Mouse (Mus musculus) cerebellum, adult 2 months (tissue): ENCODE measurements around the gene Lysmd1. TPM values are rescaled to one million over a fixed set of nuclear protein-coding genes. Genes with fewer than 3 reads are reported as not detected.
"Not testable (repeated sequence)": the region's sequence is repeated elsewhere in the genome, so short reads cannot be mapped to it uniquely, and the experiment has no call there.

Source experiments
- DNase-seq, 2 experiments: peaks; one replicate each; pipeline ENCODE4 v3.0.0; 2021
- H3K27ac ChIP-seq: fragments of 200-500 bp; 2 replicates; pipeline ENCODE4 v1.5.1; 2012; ENCODE audit warnings: low read length, control low read depth, inconsistent platforms; ENCODE audit not compliant: insufficient read depth
- H3K27me3 ChIP-seq: fragments of 200-500 bp; 2 replicates; pipeline ENCODE4 v1.6.1; 2012; ENCODE audit warnings: inconsistent platforms, mild to moderate bottlenecking, low read length, moderate library complexity; ENCODE audit not compliant: control insufficient read depth, insufficient read depth
- H3K4me1 ChIP-seq: fragments of 200-500 bp; 2 replicates; pipeline ENCODE4 v1.6.1; 2011; ENCODE audit warnings: low read length; ENCODE audit not compliant: control insufficient read depth, insufficient read depth
- H3K4me3 ChIP-seq: fragments of 200-500 bp; replicated peaks from 2 replicates; pipeline ENCODE3; 2011; ENCODE audit warnings: mild to moderate bottlenecking, low read depth, low read length, control low read depth; ENCODE audit not compliant: insufficient read depth
- CTCF ChIP-seq: fragments of 200-500 bp; IDR thresholded peaks from 2 replicates; pipeline ENCODE4 v1.5.1; 2011; ENCODE audit warnings: low read depth, mild to moderate bottlenecking, control low read depth, low read length, moderate library complexity, borderline replicate concordance; ENCODE audit not compliant: insufficient read depth
- POLR2A ChIP-seq: fragments of 200-500 bp; IDR thresholded peaks from 2 replicates; pipeline ENCODE4 v1.6.1; 2011; ENCODE audit warnings: low read length, control low read depth, borderline replicate concordance; ENCODE audit not compliant: insufficient read depth
- WGBS: fragments of 180-500 bp; shearing (Covaris S2); methylation state at CpG from one replicate; pipeline ENCODE4 v1.1.7; 2018; 5-methylcytosine and 5-hydroxymethylcytosine counted together
- polyA plus RNA-seq: library from polyadenylated mRNA; depleted of rRNA; stranded (reverse); fragments of >200 nt; gene quantifications from 2 replicates; pipeline ENCODE4 v1.2.3, GENCODE M21; 2012

Gene Lysmd1
- polyA plus RNA-seq, 1 experiment: 34.9 TPM

DNA sequence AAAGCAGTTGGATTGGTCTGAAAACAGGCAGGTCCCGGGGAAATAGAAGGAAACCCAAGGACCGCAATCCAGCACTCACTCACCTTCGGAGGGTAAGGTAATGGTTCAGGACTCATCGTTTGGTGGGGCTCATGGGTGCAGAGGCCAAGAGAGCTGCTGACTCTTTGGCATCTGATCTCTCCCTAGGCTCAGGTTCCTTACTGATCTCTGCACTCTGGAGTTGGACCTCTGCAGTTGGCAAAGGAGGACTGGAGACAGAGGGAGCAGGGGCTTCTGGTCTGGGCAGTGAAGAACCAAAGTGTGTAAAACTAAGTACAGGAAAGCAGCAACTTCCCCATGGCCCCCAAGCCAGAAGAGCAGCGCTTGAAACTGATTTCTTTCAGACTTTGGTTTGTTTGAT, 3.8 kb upstream of the Lysmd1 start:
- 89% methylated on average over 5 of the region's 5 CpGs for WGBS
- TF ChIP-seq CTCF (no peak), POLR2A (no peak)
- H3K27me3 ChIP-seq: no peaks in the 10 kb centered on the region
- H3K4me1 ChIP-seq: peaks cover 21% of the 10 kb centered on the region
- no peak overlapping the region for H3K4me3 ChIP-seq
- no peak overlapping the region for H3K27ac ChIP-seq
- DNase-seq: no peak

- H3K4me1 ChIP-seq: peaks cover 23% of the 10 kb centered on the region
- H3K27me3 ChIP-seq, DNase-seq, H3K27ac ChIP-seq, H3K4me3 ChIP-seq: not testable (repeated sequence)
- 82% methylated on average over 2 of the region's 2 CpGs for WGBS
Observed at GRCm38 (mm10) chr3:95132389-95132788, 1.5 kb upstream of the Lysmd1 start.

GRCm38 (mm10) chr3:95133176-95133575, 712 bp upstream of the Lysmd1 start:
- Histone ChIP-seq H3K4me1 (peaks cover 21% of the 10 kb centered on the region), H3K4me3 (peak overlapping the region; percentile 76), H3K27ac (peak overlapping the region; percentile 12; the same call in 1 of the 2 replicates), H3K27me3 (no peaks in the 10 kb centered on the region)
- TF ChIP-seq POLR2A (no peak), CTCF (no peak)
- DNase-seq: peak in 1 of 2 experiments; percentile 20
- WGBS: 54% methylated on average over 11 of the region's 11 CpGs

GRCm38 (mm10) chr3:95134133-95134532, 245 bp downstream of the Lysmd1 start:
- DNase-seq, H3K4me3 ChIP-seq, H3K27me3 ChIP-seq, H3K27ac ChIP-seq: not testable (repeated sequence)
- WGBS: no CpG with 5 or more reads among the region's 12 CpGs
- H3K4me1 ChIP-seq: peaks cover 11% of the 10 kb centered on the region

- peaks cover 3% of the 10 kb centered on the region; the same call in 1 of the 2 replicates for H3K4me1 ChIP-seq
- peak overlapping the region; percentile 46 for H3K4me3 ChIP-seq
- no peak for TF ChIP-seq CTCF
- TF ChIP-seq POLR2A: no peak
- peak; percentile 39 to 49 for DNase-seq
- H3K27ac ChIP-seq: no peak overlapping the region
- H3K27me3 ChIP-seq: no peaks in the 10 kb centered on the region
- WGBS: 18% methylated on average over 6 of the region's 6 CpGs
Observed at GRCm38 (mm10) chr3:95135023-95135422, 1.1 kb downstream of the Lysmd1 start.

DNA sequence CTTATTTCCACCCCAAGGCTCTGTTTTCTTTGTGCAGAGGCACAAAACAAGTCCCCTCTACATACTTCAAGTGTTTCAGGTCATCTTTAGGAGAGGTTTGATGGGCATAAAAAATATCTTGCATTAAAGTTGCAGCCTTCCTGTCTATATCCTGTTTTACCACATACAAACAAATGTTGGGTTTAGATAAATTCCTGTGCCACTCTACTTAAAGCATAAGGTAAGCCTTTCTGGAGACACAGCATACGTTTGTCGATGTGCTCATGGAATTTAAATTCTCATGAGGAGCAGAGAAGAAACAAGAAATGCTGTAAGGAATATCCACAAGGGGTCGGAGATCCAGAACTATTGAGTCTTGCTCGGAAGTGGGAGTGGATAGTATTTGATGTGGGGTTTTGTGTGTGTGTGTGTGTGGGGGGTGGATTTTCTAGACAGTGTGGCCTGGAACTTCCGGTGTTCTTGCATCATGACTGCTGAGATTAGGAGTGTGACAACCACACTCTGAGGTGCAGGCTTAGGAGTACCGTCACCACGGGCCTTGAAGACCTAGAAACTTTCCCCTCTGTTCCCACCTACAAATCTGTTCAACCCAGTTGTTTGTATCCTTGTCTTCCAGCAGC, 1.7 kb downstream of the Lysmd1 start:
- H3K4me3 ChIP-seq: peak overlapping the region; percentile 13
- H3K27me3 ChIP-seq: no peaks in the 10 kb centered on the region
- peaks cover 2% of the 10 kb centered on the region; the same call in 1 of the 2 replicates for H3K4me1 ChIP-seq
- WGBS: 75% methylated on average over 7 of the region's 7 CpGs
- TF ChIP-seq POLR2A (no peak), CTCF (no peak)
- DNase-seq: no peak
- H3K27ac ChIP-seq: no peak overlapping the region

GRCm38 (mm10) chr3:95136336-95136735, 2.4 kb downstream of the Lysmd1 start:
- Histone ChIP-seq H3K4me3 (no peak overlapping the region), H3K4me1 (peaks cover 2% of the 10 kb centered on the region; the same call in 1 of the 2 replicates), H3K27ac (no peak overlapping the region), H3K27me3 (no peaks in the 10 kb centered on the region)
- no peak for DNase-seq
- WGBS: 93% methylated on average over 3 of the region's 3 CpGs
- TF ChIP-seq CTCF (no peak), POLR2A (no peak)

DNA sequence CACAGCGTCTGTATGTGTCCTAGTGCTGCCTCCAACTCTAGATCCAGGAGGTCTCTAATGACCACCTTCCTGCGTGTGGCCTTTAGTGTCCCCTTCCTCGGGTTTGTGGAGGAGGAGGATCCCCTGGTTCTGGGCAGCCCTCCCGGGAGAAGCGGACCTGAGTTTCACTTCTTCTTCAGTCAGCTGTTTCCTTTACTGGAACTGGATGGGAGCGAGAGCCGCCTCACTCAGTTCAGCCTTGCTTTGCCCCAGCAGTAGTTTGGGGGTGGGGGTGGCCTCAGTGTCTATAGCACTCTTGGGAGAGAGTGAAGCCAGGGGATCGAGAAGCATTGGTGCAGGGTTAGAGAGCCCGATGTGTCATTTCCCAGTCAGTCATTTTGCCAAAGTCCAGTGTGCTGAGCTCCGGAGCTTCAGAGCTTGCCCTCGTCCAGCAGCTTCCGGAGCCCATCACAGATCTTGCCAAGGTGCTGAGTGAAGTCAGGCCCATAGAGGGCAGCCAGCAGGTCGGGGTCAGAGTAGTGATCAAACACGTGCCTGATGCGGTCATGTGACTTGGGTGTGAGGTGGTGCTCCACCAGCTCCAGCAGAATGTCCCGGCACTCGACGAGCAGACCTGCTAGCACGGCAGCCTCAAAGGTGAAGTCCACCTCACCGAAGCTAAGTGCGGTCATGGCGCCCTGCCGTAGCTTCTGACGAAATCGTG, 5.8 kb downstream of the Lysmd1 start:
- Histone ChIP-seq H3K4me1 (peaks cover 2% of the 10 kb centered on the region; the same call in 1 of the 2 replicates), H3K27me3 (no peaks in the 10 kb centered on the region), H3K27ac (no peak overlapping the region), H3K4me3 (no peak overlapping the region)
- DNase-seq: no peak
- TF ChIP-seq CTCF (no peak), POLR2A (no peak)
- WGBS: 73% methylated on average over 25 of the region's 25 CpGs
